Mouse (Mus musculus): ENCODE measurements around the gene Grk4.
"Not testable (repeated sequence)": the region's sequence is repeated elsewhere in the genome, so short reads cannot be mapped to it uniquely, and the experiment has no call there.

DNA sequence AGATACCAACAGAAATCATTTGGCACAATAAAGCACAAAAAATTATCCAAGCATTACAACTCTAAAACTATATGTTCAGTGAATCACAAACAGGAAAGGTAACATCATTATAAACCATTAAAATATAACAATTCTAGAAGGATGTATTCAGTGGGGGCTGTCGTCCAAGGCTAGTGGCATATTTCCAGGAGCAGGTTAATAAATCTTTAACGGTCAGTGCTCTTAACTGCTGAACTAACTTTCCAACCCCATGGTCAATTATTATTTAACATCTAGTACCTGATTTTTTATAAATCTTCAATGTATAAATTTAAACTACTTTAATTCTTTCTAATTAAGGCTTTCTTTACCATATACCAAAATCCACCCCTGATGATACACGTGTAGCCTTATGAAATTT lies 54.2 kb downstream of the Grk4 start:
- not testable (repeated sequence) for TF ChIP-seq MAFK (IDR thresholded peaks at IDR 0.05; ENCODE audit: insufficient read depth, low read depth, low read length); HCFC1 (IDR thresholded peaks at IDR 0.05; ENCODE audit: borderline replicate concordance, insufficient read depth, low read length); CHD2 (IDR thresholded peaks at IDR 0.05; ENCODE audit: low read depth, low read length); ZC3H11A (IDR thresholded peaks at IDR 0.05; ENCODE audit: borderline replicate concordance, low read depth, low read length)

Measured in ES-E14 (cell line).